Mouse (Mus musculus): ENCODE results near the gene Caskin2. TPM values are rescaled to one million over a fixed set of nuclear protein-coding genes. Genes with fewer than 3 reads are reported as not detected.

Caskin2 gene
- polyA plus RNA-seq, 1 experiment: 29.3 TPM

- no peak for DNase-seq (ENCODE audit: extremely low spot score in 1 of 2, low spot score in 1 of 2)
Observed at GRCm38 (mm10) chr11:115808696-115809310, 4.6 kb downstream of the Caskin2 start.

- DNase-seq (ENCODE audit: extremely low spot score in 1 of 2, low spot score in 1 of 2): no peak
Observed at GRCm38 (mm10) chr11:115807971-115808370, 5.5 kb downstream of the Caskin2 start.

GRCm38 (mm10) chr11:115807306-115807705, 6.1 kb downstream of the Caskin2 start:
- no peak for DNase-seq (ENCODE audit: extremely low spot score in 1 of 2, low spot score in 1 of 2)

- no peak for DNase-seq (ENCODE audit: extremely low spot score in 1 of 2, low spot score in 1 of 2)
Observed at GRCm38 (mm10) chr11:115806154-115806553, 7.3 kb downstream of the Caskin2 start.

DNA sequence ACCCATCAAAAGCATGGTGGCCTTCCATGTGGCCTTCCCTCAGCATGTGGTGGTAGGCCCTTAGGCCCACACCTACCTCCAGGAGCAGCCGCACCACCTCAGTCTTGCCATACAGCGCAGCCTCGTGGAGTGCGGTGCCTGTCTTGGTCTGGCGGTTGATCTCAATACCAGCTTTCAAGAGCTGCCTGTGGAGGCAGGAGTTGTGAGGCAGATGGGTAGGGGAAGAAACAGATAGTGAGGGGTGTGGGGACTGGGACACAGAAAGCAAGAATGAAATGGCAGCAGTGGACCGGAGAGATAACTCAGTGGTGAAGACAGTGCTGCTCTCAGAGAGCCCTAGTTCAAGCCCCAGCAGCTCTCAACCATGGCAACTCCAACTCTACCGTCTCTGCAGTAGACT, 8.4 kb downstream of the Caskin2 start:
- no peak for DNase-seq (ENCODE audit: extremely low spot score in 1 of 2, low spot score in 1 of 2)

GRCm38 (mm10) chr11:115803072-115803709, 10.2 kb downstream of the Caskin2 start:
- no peak for DNase-seq (ENCODE audit: extremely low spot score in 1 of 2, low spot score in 1 of 2)

DNA sequence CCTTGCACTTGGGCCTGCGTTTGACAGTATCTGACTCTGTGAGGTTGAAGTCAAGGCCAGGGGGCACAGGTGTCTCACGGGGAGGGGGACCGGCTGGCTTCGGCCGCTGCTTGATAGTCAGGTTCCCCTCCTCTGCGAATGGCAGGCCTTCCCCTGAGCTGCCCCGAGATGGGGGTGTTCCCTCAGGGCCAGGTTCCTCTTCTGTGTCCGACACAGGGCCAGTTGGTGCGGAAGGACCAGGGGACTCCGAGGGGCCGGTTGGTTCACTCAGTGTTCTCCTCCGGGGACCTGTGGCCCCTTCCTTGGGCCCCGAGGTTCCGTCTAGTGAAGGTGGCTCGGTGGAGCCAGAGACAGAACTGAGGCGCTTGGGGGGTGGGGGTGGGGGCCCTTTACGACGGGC, 12.5 kb downstream of the Caskin2 start:
- DNase-seq (ENCODE audit: extremely low spot score in 1 of 2, low spot score in 1 of 2): no peak

- DNase-seq (ENCODE audit: extremely low spot score in 1 of 2, low spot score in 1 of 2): no peak
Observed at GRCm38 (mm10) chr11:115797665-115798064, 15.8 kb downstream of the Caskin2 start.

- DNase-seq (ENCODE audit: extremely low spot score in 1 of 2, low spot score in 1 of 2): no peak
Observed at GRCm38 (mm10) chr11:115796898-115797297, 16.5 kb downstream of the Caskin2 start.

- no peak for DNase-seq (ENCODE audit: extremely low spot score in 1 of 2, low spot score in 1 of 2)
Observed at GRCm38 (mm10) chr11:115792353-115792752, 21.1 kb downstream of the Caskin2 start.

DNA sequence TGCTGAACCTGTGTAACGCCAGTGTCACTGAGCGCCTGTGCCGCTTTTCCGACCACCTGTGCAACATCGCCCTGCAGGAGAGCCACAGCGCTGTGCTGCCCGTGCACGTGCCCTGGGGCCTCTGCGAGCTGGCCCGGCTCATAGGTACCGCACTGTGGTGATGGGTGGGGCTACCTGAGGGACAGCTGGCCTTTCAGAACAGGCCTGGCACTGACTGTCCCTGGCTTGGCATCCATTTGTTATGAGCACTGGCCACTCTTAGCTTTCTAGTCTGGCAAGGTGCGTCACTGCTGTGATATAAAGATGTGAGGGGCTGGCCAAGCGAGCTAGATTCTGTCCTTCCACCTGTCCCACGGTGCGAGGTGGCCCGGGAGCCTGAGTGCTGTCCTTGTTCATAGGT, 21.5 kb downstream of the Caskin2 start:
- DNase-seq (ENCODE audit: extremely low spot score in 1 of 2, low spot score in 1 of 2): no peak

DNA sequence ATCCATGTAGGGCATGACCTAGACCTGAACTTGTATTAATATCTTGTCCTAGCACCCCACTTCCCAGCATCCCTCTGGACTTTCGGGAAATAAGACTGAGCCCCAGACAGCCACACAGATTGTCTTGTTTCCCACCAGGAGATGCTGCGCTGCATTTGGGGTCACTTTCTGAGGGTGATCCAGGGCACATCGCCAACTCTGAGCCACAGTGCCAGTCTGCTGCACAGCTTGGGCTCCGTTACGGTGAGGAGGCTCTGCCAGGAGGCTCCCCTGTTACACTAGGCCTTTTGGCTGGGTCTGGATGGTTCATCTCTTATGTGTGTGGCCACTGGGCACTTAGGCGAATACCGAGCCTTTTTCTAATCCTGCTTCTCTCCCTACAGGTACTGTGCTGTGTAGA, 23.7 kb downstream of the Caskin2 start:
- no peak for DNase-seq (ENCODE audit: extremely low spot score in 1 of 2, low spot score in 1 of 2)

DNA sequence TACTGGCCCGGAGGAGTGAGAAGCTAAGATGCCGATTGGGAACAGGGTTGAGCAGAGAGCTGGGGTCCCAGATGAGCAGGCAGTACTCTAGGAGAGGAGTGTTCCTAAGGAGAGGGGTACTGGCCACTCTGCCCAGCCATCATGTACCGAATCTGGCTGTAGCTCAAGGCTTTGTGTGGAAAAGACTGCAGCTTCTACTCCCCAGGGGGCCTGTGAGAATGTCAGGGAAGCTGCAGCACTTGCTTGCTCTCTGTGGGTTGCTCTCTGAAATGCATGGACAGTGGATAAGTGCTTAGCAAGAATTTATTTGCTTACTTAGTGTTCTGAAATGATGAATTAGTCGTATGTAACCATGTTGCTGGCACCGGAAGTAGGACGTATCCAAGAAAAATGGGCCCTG, 27.0 kb downstream of the Caskin2 start:
- no peak for DNase-seq (ENCODE audit: extremely low spot score in 1 of 2, low spot score in 1 of 2)

DNA sequence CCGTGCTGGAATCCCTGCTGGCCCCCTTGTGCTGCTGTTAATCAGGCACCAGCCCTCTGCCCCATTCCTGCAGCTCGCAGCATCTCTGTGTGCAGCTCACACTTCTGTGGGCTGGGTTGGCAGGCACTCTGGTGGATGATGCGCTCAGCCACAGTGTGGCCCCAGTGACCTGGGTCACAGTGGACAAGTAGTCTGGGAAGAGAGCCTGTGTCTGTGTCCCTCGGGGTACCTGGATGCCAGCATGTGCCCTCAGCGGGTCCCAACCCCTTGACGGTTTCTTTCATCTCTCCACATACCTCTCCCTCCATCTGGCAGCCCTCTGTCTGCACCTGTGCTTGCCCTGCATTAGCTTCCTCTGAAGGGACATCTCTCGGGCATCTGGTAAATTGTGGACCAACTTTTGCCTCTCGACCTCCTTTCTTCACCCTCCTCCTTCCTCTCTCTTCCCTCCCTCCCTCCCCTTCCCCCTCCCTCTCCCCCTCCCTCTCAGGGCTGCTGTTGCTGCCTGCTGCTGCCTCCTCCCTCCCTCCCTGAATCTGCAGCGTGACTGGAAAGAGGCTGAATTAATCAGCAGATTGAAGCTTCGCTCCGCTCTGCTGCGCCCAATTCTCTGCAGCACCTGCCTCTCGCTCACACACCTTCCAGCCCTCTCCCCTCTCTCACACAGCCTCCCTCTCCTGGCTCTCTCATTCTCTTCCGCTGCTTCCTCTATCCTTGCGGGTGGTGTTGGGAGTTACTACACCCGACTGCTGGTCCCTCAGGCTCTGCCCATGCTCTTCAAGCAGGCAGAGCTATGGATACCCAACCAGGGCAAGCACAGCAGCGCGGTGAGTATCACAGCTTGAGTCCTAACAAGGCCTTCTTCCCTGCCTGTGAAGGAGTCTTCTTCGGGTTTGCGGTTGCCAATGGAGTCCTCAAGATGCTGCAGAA, 33.0 kb downstream of the Caskin2 start:
- DNase-seq (ENCODE audit: extremely low spot score in 1 of 2, low spot score in 1 of 2): peak; percentile 50 to 80

- DNase-seq (ENCODE audit: extremely low spot score in 1 of 2, low spot score in 1 of 2): peak in 1 of 2 experiments; percentile 56
Observed at GRCm38 (mm10) chr11:115779038-115779571, 34.3 kb downstream of the Caskin2 start.

- no peak for DNase-seq (ENCODE audit: extremely low spot score in 1 of 2, low spot score in 1 of 2)
Observed at GRCm38 (mm10) chr11:115777487-115778335, 35.7 kb downstream of the Caskin2 start.

DNA sequence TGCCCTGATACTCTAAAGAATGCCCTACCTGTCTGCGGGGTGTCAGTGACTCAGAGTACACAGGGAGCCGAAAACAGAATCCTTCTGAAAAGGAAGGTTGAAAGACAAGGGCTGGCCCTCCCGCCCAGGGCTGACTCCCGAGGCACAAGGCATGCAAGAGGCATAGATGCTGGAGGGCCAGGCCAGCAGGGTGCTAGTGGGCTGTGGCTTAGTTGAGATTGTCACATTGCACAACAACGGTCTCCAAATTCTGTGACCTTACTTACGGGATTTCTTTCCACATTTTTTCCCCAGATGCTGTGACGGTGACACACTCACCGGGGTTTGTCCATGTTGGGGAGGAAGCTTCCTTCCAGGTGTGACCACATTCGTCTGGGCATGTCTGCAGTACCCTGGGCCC, 36.5 kb downstream of the Caskin2 start:
- DNase-seq (ENCODE audit: extremely low spot score in 1 of 2, low spot score in 1 of 2): no peak

DNA sequence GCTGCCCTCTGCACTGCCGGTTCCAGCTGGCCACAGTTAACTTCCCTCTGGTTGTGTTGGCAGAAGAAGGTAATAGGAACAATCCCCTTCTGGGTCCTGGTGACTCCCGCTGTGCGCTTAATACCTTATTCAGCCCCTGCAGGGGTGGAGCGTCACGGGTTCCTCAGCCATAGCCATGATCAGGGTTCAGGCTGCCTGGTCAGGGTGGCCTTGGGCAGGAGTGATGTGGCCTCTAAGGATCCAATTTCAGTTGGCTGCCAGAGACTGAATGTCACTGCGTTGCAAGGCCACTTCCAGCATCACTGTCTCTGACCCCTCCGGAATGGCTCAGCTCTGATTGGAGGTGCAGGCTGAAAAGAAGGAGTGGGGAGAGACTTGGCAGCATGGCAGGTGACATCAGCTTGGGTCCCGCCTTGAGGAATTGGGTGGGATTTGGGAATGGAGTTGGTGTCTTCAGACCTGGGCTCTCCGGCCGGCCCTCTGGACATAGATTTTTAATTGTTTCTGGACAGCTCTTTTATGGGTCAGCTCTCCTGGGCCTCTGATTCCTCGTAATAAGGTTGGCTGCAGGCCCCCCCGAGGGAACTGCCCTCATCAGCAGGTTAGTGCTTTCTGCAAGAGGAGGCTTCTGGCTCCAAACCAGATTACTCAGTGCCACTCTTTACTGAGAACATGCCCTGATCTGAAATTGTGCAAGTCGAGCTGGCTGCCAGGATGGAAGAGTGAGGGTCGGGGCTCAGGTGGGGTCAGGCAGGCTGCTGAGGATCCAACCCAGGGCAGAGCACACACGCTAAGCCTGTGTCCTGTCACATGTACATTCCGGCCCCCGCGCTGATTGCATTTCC, 37.4 kb downstream of the Caskin2 start:
- DNase-seq (ENCODE audit: extremely low spot score in 1 of 2, low spot score in 1 of 2): no peak

DNA sequence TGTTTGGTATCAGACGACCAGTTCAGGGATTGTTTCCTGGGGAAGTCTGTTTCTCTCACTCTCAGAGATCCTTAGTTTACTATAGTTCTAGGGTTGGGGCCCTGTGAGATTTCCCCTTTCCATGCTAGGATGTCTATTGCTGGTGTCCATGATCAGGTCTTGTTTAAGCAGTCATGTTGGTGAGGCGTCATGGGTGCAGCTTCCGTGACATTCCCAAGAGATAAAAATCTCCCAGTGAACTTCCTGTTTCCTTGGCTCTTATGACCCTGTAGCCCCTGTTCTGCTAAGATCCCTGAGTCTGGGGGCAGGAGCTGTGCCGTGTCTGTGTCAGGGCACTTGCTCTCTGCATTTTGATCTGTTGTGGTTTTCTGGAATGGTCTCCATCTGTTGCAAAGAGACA, 38.8 kb downstream of the Caskin2 start:
- DNase-seq (ENCODE audit: extremely low spot score in 1 of 2, low spot score in 1 of 2): no peak

Data from frontal cortex, adult 2 months (tissue).